Mouse (Mus musculus) MEL (cell line): ENCODE results near the gene Umad1. TPM values are rescaled to one million over a fixed set of nuclear protein-coding genes. Genes with fewer than 3 reads are reported as not detected.
A peak's percentile ranks its signal among the peaks of the same experiment; 100 is the strongest.

Source experiments
- DNase-seq: peaks from one replicate; pipeline ENCODE4 v3.0.0; 2011; ENCODE audit warnings: low read depth, low spot score
- H3K27ac ChIP-seq: 2 replicates; pipeline ENCODE4 v1.5.1; 2012; ENCODE audit warnings: low read depth, mild to moderate bottlenecking, control low read depth, low read length, moderate library complexity; ENCODE audit not compliant: control insufficient read depth
- H3K27me3 ChIP-seq, 2 experiments: fragments of 150-350 bp in 1 of 2; sonication (generic) in 1 of 2; 2 replicates each; pipeline ENCODE4 v1.6.1; 2012; ENCODE audit warnings: low read length in 2 of 2, mild to moderate bottlenecking in 2 of 2, improper control_type of control experiment in 1 of 2, moderate library complexity in 1 of 2; ENCODE audit not compliant: insufficient read depth in 2 of 2, control insufficient read depth in 1 of 2
- H3K36me3 ChIP-seq, 2 experiments: 2 replicates each; pipeline ENCODE4 v1.6.1; 2012 to 2014; ENCODE audit warnings: low read length in 2 of 2, improper control_type of control experiment in 1 of 2, inconsistent platforms in 1 of 2, mild to moderate bottlenecking in 1 of 2; ENCODE audit not compliant: insufficient read depth in 2 of 2, control insufficient read depth in 1 of 2
- H3K4me1 ChIP-seq, 2 experiments: fragments of 150-350 bp in 1 of 2; sonication (generic) in 1 of 2; 2 replicates each; pipeline ENCODE4 v1.6.1; 2012; ENCODE audit warnings: low read length in 2 of 2, improper control_type of control experiment in 1 of 2, mild to moderate bottlenecking in 1 of 2; ENCODE audit not compliant: insufficient read depth in 2 of 2, control insufficient read depth in 1 of 2
- H3K4me3 ChIP-seq, 2 experiments: fragments of 150-350 bp in 1 of 2; sonication (generic) in 1 of 2; 2 replicates each; pipeline ENCODE4 v1.5.1; 2012; ENCODE audit warnings: low read depth in 2 of 2, low read length in 2 of 2, mild to moderate bottlenecking in 2 of 2, moderate library complexity in 2 of 2, control low read depth in 1 of 2, improper control_type of control experiment in 1 of 2; ENCODE audit not compliant: control insufficient read depth in 1 of 2, insufficient read depth in 1 of 2
- H3K79me2 ChIP-seq: 2 replicates; pipeline ENCODE4 v1.6.1; 2012; ENCODE audit warnings: mild to moderate bottlenecking, low read length, moderate library complexity; ENCODE audit not compliant: control insufficient read depth, poor library complexity, insufficient read depth
- H3K9ac ChIP-seq: 2 replicates; pipeline ENCODE4 v1.6.1; 2012; ENCODE audit warnings: low read depth, mild to moderate bottlenecking, control low read depth, low read length, moderate library complexity; ENCODE audit not compliant: control insufficient read depth, poor library complexity, severe bottlenecking
- H3K9me3 ChIP-seq: fragments of 150-350 bp; sonication (generic); replicated peaks from 2 replicates; pipeline ENCODE4 v1.6.1; 2012; ENCODE audit warnings: mild to moderate bottlenecking, low read length, improper control_type of control experiment, moderate library complexity; ENCODE audit not compliant: insufficient read depth
- BHLHE40 ChIP-seq: IDR thresholded peaks from 2 replicates; pipeline ENCODE4 v1.6.1; 2012; ENCODE audit warnings: low read depth, mild to moderate bottlenecking, inconsistent platforms, low read length, improper control_type of control experiment, borderline replicate concordance
- ELF1 ChIP-seq: IDR thresholded peaks from 2 replicates; pipeline ENCODE4 v1.6.1; 2014; ENCODE audit warnings: low read depth, mild to moderate bottlenecking, inconsistent platforms, low read length, improper control_type of control experiment, moderate library complexity
- EP300 ChIP-seq, 2 experiments: IDR thresholded peaks; 2 replicates each; pipeline ENCODE4 v1.6.1; 2011; ENCODE audit warnings: improper control_type of control experiment in 2 of 2, low read length in 2 of 2, low read depth in 1 of 2, mild to moderate bottlenecking in 1 of 2
- ETS1 ChIP-seq: IDR thresholded peaks from 2 replicates; pipeline ENCODE4 v1.6.1; 2012; ENCODE audit warnings: low read depth, mild to moderate bottlenecking, inconsistent platforms, low read length, improper control_type of control experiment, moderate library complexity
- GABPA ChIP-seq: IDR thresholded peaks from 2 replicates; pipeline ENCODE4 v1.6.1; 2012; ENCODE audit warnings: low read depth, mild to moderate bottlenecking, inconsistent platforms, low read length, improper control_type of control experiment, moderate library complexity
- GATA1 ChIP-seq: IDR thresholded peaks from 2 replicates; pipeline ENCODE4 v1.6.1; 2011; ENCODE audit warnings: low read depth, low read length, improper control_type of control experiment
- MAFK ChIP-seq: IDR thresholded peaks from 2 replicates; pipeline ENCODE4 v1.6.1; 2011; ENCODE audit warnings: low read depth, mild to moderate bottlenecking, low read length, improper control_type of control experiment, borderline replicate concordance
- MAX ChIP-seq: IDR thresholded peaks from 2 replicates; pipeline ENCODE4 v1.6.1; 2011; ENCODE audit warnings: low read length, improper control_type of control experiment
- MXI1 ChIP-seq: IDR thresholded peaks from 2 replicates; pipeline ENCODE4 v1.6.1; 2011; ENCODE audit warnings: mild to moderate bottlenecking, low read depth, low read length, improper control_type of control experiment
- MYB ChIP-seq: IDR thresholded peaks from 2 replicates; pipeline ENCODE4 v1.6.1; 2011; ENCODE audit warnings: mild to moderate bottlenecking, low read depth, low read length, improper control_type of control experiment
- MYC ChIP-seq: IDR thresholded peaks from 2 replicates; pipeline ENCODE4 v1.6.1; 2011; ENCODE audit warnings: low read depth, mild to moderate bottlenecking, low read length, improper control_type of control experiment, moderate library complexity
- POLR2A ChIP-seq, 2 experiments: IDR thresholded peaks; 2 replicates each; pipeline ENCODE4 v1.6.1; 2011 to 2012; ENCODE audit warnings: low read length in 2 of 2, mild to moderate bottlenecking in 2 of 2, control low read depth in 1 of 2, improper control_type of control experiment in 1 of 2, low read depth in 1 of 2, moderate library complexity in 1 of 2; ENCODE audit not compliant: control insufficient read depth in 1 of 2, insufficient read depth in 1 of 2, poor library complexity in 1 of 2
- POLR2AphosphoS5 ChIP-seq: IDR thresholded peaks from 2 replicates; pipeline ENCODE4 v1.6.1; 2012; ENCODE audit warnings: low read depth, borderline replicate concordance, mild to moderate bottlenecking, inconsistent platforms, low read length, moderate library complexity, mixed read lengths
- RCOR1 ChIP-seq: IDR thresholded peaks from 2 replicates; pipeline ENCODE4 v1.6.1; 2012; ENCODE audit warnings: low read depth, mild to moderate bottlenecking, inconsistent platforms, low read length, improper control_type of control experiment
- SIN3A ChIP-seq: IDR thresholded peaks from 2 replicates; pipeline ENCODE4 v1.6.1; 2012; ENCODE audit warnings: low read length, improper control_type of control experiment, inconsistent platforms
- TAL1 ChIP-seq: IDR thresholded peaks from 2 replicates; pipeline ENCODE4 v1.6.1; 2012; ENCODE audit warnings: mild to moderate bottlenecking, inconsistent platforms, low read length, moderate library complexity, mixed read lengths
- TCF12 ChIP-seq: IDR thresholded peaks from 2 replicates; pipeline ENCODE4 v1.6.1; 2014; ENCODE audit warnings: low read depth, mild to moderate bottlenecking, inconsistent platforms, low read length, improper control_type of control experiment, moderate library complexity
- UBTF ChIP-seq: IDR thresholded peaks from 2 replicates; pipeline ENCODE4 v1.6.1; 2012; ENCODE audit warnings: low read depth, mild to moderate bottlenecking, inconsistent platforms, low read length, improper control_type of control experiment, moderate library complexity, borderline replicate concordance; ENCODE audit not compliant: insufficient read depth
- ZMIZ1 ChIP-seq: IDR thresholded peaks from 2 replicates; pipeline ENCODE4 v1.6.1; 2012; ENCODE audit warnings: low read depth, mild to moderate bottlenecking, inconsistent platforms, low read length, improper control_type of control experiment, moderate library complexity
- ZNF384 ChIP-seq: IDR thresholded peaks from 2 replicates; pipeline ENCODE4 v1.6.1; 2012; ENCODE audit warnings: low read depth, mild to moderate bottlenecking, inconsistent platforms, low read length, improper control_type of control experiment
- polyA plus RNA-seq, 2 experiments: library from polyadenylated mRNA; stranded (reverse) in 1 of 2; unstranded in 1 of 2; fragments of >175 nt in 1 of 2; fragments of >200 nt in 1 of 2; gene quantifications; 2 replicates each; pipeline versions ENCODE4 v1.2.1 to v1.2.4; 2012; ENCODE audit warnings: low replicate concordance in 2 of 2, low read depth in 1 of 2; ENCODE audit not compliant: insufficient read length in 2 of 2, insufficient read depth in 1 of 2, missing spikeins in 1 of 2
- total RNA-seq: library from RNA; depleted of rRNA; stranded (reverse); fragments of 300-350 nt; gene quantifications from 2 replicates; pipeline ENCODE4 v1.2.3, GENCODE M21; 2012

The Umad1 gene
- total and polyA plus RNA-seq, 3 experiments, result 5.3 to 9.7 TPM; not detected in 1

DNA sequence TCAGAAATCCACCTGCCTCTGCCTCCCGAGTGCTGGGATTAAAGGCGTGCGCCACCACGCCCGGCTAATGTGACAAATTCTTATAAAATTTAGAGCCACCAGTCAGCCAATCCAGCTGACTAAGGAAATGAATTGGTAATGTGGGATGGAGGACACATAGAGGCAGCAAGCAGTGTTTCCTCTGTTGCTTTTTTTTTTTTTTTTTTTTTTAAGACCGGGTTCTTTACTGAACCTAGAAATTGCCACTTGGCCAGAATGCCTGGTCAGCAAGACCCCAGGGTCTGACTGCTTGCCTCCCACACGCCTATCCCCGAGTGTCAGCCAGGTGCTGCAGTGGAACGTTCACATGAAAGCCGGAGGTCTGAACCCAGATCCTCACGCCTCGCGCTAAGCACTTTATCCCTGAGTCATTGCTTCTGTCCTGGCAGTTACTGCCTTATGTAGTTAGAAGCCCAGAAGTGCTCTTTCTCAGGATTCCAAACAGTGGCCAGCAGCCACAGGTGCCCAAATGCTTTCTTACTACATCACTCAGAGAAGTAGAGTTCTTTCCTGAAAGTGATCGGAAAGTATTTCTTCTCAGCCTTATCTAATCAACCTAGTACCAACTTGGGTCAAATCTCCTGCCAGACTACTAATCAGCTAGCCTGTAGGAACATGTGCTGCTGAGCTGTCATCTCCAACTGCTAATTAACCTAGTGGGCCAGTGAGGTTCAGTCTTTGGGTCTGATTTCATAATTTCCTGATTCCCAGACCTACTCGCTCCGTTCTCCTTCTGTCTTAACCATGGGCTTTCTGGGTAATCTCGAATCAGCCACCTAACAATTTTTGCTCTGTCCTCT is 225.6 kb downstream of the Umad1 start:
- H3K4me1 ChIP-seq, result peaks cover 31 to 34% of the 10 kb centered on the region in 2 experiments
- TF ChIP-seq MYC, result peak; percentile 88
- TF ChIP-seq ZNF384, result peak; percentile 78
- TF ChIP-seq SIN3A, result peak; percentile 76
- no peak for TF ChIP-seq POLR2A (IDR thresholded peaks at IDR 0.05; ENCODE audit: control insufficient read depth in 1 of 2, insufficient read depth in 1 of 2, low read depth in 1 of 2, low read length in 2 of 2, poor library complexity in 1 of 2)
- no peak for TF ChIP-seq POLR2AphosphoS5
- TF ChIP-seq MAFK, result peak; percentile 61; the same call in 1 of the 2 replicates
- TF ChIP-seq GABPA, result no peak
- TF ChIP-seq BHLHE40, result no peak
- TF ChIP-seq ZMIZ1, result no peak
- TF ChIP-seq ETS1, result peak; percentile 84
- no peak for TF ChIP-seq UBTF
- peak; percentile 30; the same call in 1 of the 2 replicates for TF ChIP-seq MYB
- peak; percentile 90 for TF ChIP-seq TCF12
- TF ChIP-seq EP300 (IDR thresholded peaks at IDR 0.05; ENCODE audit: low read depth in 1 of 2, low read length in 2 of 2), result peak; percentile 88 to 91
- TF ChIP-seq RCOR1, result peak; percentile 86
- no peak for TF ChIP-seq ELF1
- TF ChIP-seq TAL1, result peak; percentile 43
- peak; percentile 84 for TF ChIP-seq MAX
- TF ChIP-seq MXI1, result peak; percentile 94
- peak; percentile 91 for TF ChIP-seq GATA1
- TF ChIP-seq, all 39 proteins: peak for 13
- peak overlapping the region; percentile 97 for H3K27ac ChIP-seq
- H3K9ac ChIP-seq, result peak overlapping the region; percentile 33
- no peak overlapping the region for H3K4me3 ChIP-seq
- H3K9me3 ChIP-seq, result no peaks in the 10 kb centered on the region
- H3K79me2 ChIP-seq, result no peaks in the 10 kb centered on the region; the same call in 1 of the 2 replicates
- H3K36me3 ChIP-seq, result peaks cover 0 to 35% of the 10 kb centered on the region in 2 experiments; a peak in 2 of 4 replicates
- no peaks in the 10 kb centered on the region for H3K27me3 ChIP-seq
- DNase-seq, result peak; percentile 70
